Mouse (Mus musculus) adrenal gland, adult 18-20 months (tissue): ENCODE results near the gene Skida1. TPM values are rescaled to one million over a fixed set of nuclear protein-coding genes. Genes with fewer than 3 reads are reported as not detected.

ENCODE experiments used
- DNase-seq, 2 experiments: peaks; one replicate each; pipeline ENCODE4 v3.0.0; 2021 to 2022; ENCODE audit warnings: low spot score in 2 of 2
- total RNA-seq, 2 experiments: library from RNA; stranded (reverse); gene quantifications; 1 replicate in 1 of 2; 2 replicates in 1 of 2; pipeline ENCODE4 v1.2.3; 2021

The Skida1 gene
- total RNA-seq, 2 experiments from 2014 or later = 1.6 to 2.0 TPM

GRCm38 (mm10) chr2:18040347-18041160 is 8.3 kb downstream of the Skida1 start:
- DNase-seq = no peak

DNA sequence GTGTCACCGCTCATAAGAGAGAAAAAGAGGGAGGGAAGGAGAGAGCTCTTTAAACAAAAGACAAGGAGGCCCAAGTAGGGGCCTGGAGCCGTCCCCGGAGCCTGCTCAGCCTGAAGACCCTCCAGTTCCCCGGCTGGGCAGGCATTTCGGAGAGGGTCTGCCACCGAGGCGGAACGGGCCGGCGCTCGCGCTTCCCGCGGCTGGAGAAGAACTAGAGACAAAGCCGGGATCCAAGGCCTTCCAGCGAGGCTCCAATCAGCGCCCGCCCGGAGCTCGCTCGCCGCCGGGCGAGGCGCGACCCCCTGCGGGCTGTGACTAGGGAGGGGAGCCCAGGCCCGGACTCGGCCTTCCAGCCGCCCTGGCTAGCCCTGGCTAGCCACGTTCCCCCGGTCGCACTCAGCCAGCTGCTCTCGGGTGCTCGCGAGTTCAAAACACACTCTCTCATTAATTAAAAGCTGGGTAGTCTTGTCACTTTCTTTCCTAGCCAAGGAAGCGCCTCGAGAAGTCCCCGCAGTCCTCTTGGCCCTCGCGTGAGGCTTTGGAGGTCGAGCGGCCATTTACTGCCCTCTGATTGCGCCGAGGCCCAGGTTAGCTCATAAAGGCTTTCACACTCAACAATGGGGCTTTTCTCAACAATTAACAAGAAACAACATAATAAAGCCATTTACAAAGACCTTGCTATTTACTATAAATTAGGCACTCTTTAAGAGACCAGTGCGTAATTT is 9.1 kb downstream of the Skida1 start:
- DNase-seq = no peak

- DNase-seq = no peak
Measured at GRCm38 (mm10) chr2:18038895-18039371, 9.9 kb downstream of the Skida1 start.

- no peak for DNase-seq
Measured at GRCm38 (mm10) chr2:18038141-18038752, 10.6 kb downstream of the Skida1 start.

- no peak for DNase-seq
Measured at GRCm38 (mm10) chr2:18037491-18037890, 11.4 kb downstream of the Skida1 start, which contains the start of gene A930004D18Rik. Gene A930004D18Rik (minus strand): TSS chr2:18037737.

DNA sequence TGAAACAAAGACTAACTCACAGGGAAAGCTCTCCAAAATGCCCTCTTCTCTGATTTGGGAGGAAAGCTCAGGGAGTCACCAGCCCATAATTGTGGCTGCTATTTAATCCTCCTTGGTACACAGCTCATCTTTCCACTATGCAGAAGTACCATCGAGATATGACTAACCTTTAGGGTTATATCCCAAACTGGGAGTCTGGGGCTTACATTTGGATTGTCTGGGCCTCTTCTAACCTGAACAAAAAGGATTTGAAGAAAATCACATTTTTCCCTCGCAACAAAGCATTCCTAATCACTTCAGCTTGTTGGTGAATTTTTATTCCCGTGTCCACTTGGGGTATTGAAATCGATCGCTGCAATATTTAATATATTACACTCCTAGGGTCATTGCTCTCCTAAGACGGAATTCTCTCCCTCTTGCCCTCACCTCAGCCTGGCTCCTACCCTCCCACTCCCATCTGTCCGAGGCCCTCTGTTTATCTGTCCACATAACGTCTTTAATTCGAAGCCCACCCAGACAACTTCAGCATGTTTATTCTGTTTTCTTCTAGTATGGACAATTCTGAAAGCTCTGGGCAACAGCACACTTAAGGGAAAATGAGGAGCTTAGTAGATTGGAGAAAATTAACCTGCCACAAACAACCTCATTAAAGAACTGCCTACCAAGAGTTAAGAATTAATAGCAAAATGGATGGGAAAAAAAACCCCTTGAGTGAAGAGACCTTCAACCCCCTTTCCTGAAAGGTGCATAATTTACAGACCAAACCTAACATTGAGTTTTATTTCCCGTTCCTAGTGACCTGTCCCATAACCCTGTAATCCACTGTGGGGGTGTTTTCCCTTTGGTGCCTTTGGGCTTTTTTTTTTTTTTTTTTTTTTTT is 14.2 kb downstream of the Skida1 start:
- DNase-seq = no peak

GRCm38 (mm10) chr2:18033166-18034108 is 15.4 kb downstream of the Skida1 start:
- no peak for DNase-seq

GRCm38 (mm10) chr2:18032538-18032895 is 16.3 kb downstream of the Skida1 start:
- DNase-seq = peak in 1 of 2 experiments; percentile 7

DNA sequence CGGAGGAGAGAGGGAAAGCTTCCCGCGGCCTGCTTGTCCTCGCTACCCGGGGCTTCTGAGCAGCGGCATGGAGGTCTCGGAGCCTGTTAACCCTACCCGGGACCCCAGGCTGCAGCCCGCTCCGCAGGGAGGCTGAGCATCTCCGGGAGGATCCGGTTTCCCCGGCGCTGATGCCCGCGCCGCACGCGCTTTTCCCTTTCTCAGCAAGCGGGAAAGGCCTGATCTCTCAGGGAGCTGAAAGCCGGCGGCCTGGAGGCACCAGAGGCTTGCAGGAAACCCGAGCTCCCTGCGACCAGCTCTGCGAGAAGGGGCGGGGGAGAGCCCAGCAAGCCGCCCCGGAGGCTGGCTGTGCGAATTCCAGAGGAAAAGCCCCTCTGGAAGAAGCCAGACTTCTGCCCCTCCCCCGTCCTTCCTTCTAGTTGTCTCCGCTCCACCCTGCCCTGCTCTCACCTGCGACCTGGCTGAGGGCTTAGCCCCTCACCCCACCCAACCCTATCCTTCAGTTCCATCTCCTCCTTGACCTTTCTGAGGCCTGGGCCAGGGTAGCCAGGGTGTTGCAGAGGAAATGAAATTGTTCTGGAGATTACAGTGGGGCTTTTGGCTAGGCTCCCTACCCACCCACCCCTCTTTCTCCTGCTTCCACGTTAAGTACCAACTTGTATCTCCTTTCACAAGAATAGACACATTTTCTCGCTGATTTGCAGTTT is 16.9 kb downstream of the Skida1 start:
- peak; percentile 46 to 56 for DNase-seq

DNA sequence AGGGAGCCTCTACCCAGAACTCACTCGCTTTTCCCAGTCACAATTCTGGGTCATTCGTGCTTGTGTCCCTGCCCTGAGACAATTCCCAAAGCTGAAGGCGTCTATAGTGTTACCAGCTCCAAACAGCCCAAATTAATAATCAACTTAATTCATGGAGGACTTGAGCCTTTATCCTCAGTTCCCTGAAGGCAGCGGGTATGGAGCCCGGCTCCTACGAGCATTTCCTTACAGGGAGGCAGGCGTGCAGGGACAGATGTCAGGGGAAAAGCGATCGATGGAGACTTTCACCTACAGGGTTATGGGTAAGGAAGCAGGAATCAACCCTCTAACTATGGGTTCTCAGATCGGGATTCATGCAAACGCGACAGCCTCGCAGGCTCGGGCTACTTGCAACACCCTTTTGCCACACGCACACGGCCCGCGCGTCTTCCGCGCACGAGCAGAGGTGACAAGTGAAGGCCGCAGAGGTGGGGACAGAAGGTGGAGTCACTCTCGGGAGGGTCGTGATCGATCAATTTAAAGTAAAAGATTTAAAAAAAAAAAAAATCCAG is 17.5 kb downstream of the Skida1 start:
- DNase-seq = peak in 1 of 2 experiments; percentile 42

- DNase-seq = no peak
Measured at GRCm38 (mm10) chr2:18030581-18030980, 18.3 kb downstream of the Skida1 start.

DNA sequence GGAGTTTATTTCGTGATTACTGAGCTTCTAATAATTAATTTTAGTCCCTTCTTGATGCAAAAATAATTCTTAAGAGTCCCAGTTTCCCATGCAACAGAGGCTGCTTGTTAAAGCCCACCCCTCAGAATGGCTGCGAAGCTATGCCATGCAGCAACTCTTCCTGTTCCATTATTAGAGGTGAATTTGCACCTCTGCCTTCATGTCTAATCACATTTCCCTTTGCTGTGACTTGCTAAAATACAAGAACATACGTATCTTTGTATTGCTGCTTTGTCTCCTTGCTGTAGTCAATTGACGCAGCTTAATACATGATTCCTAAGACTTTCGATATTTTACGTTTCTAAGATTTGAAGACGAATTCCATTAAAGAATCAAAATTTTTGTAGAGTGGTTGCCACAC is 19.2 kb downstream of the Skida1 start:
- DNase-seq = no peak

DNA sequence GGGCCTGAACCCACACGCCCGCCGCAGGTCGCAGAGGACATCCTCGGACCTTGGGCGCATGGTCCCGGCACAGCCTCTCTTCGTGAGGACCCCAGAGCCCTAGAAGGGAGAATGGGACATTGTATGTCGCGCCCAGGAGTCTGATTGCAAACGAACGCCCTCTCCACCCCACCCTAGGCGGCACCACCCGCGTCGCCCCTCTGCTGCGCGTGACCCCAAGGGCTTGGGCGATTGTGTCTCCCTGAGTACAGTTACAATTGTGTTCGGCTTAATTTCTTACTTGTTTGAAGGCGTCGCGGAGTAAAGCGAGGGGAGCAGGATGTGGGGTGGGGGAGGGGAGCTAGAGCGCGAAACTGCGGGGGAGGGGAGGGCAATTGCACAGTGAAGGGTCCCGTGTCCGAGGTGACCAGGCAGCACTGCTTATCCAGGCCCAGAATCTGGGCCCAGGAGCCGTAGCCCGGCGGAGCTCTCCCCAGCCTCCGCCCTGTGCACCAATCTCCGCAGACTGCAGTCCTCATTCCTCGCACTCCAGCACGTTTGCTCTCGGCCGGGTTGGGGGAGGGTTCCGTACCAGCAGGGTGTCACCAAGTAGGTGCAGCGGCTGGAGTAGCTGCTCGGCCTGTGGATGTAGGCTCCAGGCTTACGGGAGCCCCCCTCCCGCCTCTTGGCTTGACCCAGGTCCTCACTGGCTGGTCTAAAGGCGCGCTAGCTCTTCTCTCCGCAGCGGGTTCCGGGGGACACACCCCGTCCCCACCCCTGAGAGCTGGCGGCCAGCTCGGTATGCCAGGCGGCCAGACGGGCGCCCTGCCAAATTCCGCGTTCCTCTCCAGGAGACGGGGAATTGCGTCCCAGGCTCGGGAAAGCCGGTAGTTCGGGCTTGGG is 20.5 kb downstream of the Skida1 start:
- peak; percentile 91 to 92 for DNase-seq

GRCm38 (mm10) chr2:18027448-18028139 is 21.3 kb downstream of the Skida1 start:
- peak; percentile 97 to 98 for DNase-seq

GRCm38 (mm10) chr2:18026116-18026947 is 22.5 kb downstream of the Skida1 start:
- peak; percentile 58 to 67 for DNase-seq

- DNase-seq = no peak
Measured at GRCm38 (mm10) chr2:18025781-18026115, 23.1 kb downstream of the Skida1 start.
